Mouse (Mus musculus) G1E (cell line): Measurements from ENCODE around the gene Tns1.

ENCODE experiments used
- CTCF ChIP-seq: IDR thresholded peaks from 2 replicates; pipeline ENCODE4 v1.5.1; 2012; ENCODE audit warnings: low read depth, low read length, inconsistent platforms, mixed read lengths
- GATA1 ChIP-seq: IDR thresholded peaks from 2 replicates; pipeline ENCODE4 v1.6.1; 2012; ENCODE audit warnings: borderline replicate concordance, low read length, inconsistent platforms, mixed read lengths

DNA sequence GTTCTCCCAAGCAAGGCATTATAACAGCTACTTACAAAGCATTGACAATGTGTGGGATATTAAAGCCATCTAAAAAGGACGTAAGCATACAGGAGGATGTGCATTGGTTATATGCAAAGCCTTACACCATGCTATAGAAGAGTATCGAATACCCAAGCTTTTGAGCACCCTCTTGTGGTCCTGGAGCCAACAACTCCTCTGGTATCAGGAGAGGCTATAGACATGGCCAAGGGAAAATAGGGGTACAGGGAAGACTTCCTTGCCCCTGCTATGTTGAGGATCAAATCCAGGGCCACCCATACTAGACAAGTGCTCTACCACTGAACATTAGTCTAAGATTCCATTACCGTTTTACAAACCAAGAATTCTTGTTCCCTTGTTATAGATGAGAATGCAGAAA is 7.8 kb upstream of the Tns1 start:
- no peak for TF ChIP-seq CTCF
- no peak for TF ChIP-seq GATA1
